Mouse (Mus musculus) kidney, adult 2 months (tissue): ENCODE results near the gene Hoxa1. TPM values are rescaled to one million over a fixed set of nuclear protein-coding genes. Genes with fewer than 3 reads are reported as not detected.

Source experiments
- DNase-seq: peaks from one replicate; pipeline ENCODE4 v3.0.0; 2021
- H3K27ac ChIP-seq: fragments of 200-500 bp; 2 replicates; pipeline ENCODE4 v1.5.1; 2012; ENCODE audit warnings: low read depth, low read length, control low read depth, inconsistent platforms; ENCODE audit not compliant: insufficient read depth
- H3K27me3 ChIP-seq: fragments of 200-500 bp; replicated peaks from 2 replicates; pipeline ENCODE4 v1.6.1; 2012; ENCODE audit warnings: mild to moderate bottlenecking, moderate library complexity, low read length, inconsistent platforms; ENCODE audit not compliant: control insufficient read depth, insufficient read depth
- H3K36me3 ChIP-seq: fragments of 200-500 bp; 2 replicates; pipeline ENCODE4 v1.6.1; 2012; ENCODE audit warnings: mild to moderate bottlenecking, moderate library complexity, low read length, inconsistent platforms; ENCODE audit not compliant: control insufficient read depth, insufficient read depth
- H3K4me1 ChIP-seq: fragments of 200-500 bp; 2 replicates; pipeline ENCODE4 v1.6.1; 2011; ENCODE audit warnings: low read length; ENCODE audit not compliant: control insufficient read depth, insufficient read depth
- H3K4me3 ChIP-seq: fragments of 200-500 bp; 2 replicates; pipeline ENCODE4 v1.5.1; 2011; ENCODE audit warnings: mild to moderate bottlenecking, low read depth, low read length, control low read depth; ENCODE audit not compliant: insufficient read depth
- CTCF ChIP-seq: fragments of 200-500 bp; conservative IDR thresholded peaks from 2 replicates; pipeline ENCODE4 v1.5.1; 2011; ENCODE audit warnings: low read depth, mild to moderate bottlenecking, control low read depth, low read length, moderate library complexity, mixed read lengths; ENCODE audit not compliant: insufficient read depth, insufficient read length
- POLR2A ChIP-seq: fragments of 200-500 bp; IDR thresholded peaks from one replicate; pipeline ENCODE4 v1.6.1; 2011; ENCODE audit warnings: low read depth, low read length, control low read depth
- WGBS: fragments of 180-500 bp; shearing (Covaris S2); methylation state at CpG from one replicate; pipeline ENCODE4 v1.1.7; 2018; 5-methylcytosine and 5-hydroxymethylcytosine counted together
- polyA plus RNA-seq: library from polyadenylated mRNA; depleted of rRNA; stranded (reverse); fragments of >200 nt; gene quantifications from 2 replicates; pipeline ENCODE4 v1.2.3, GENCODE M21; 2012; rRNA removed

Hoxa1 gene
- polyA plus RNA-seq, 1 experiment = 1.3 TPM

DNA sequence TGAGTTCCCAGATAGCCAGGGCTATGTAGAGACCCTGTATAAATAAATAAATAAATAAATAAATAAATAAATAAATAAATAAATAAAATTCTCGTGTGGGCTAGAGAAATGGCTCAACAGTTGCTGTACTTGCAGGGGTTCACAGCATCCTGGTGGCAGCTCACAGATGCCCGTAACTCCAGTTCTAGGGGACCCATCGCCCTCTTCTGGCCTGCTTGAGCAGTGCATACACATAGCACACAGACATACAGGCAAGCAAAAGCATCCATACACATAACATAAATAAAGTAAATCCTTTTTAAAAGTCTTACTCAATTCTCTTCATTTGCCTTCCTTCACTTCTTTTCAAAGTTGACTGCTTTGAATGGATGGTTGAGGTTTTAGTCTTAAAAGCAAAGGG is 50.7 kb downstream of the Hoxa1 start:
- H3K27ac ChIP-seq = no peak overlapping the region
- H3K27me3 ChIP-seq = no peaks in the 10 kb centered on the region
- H3K4me1 ChIP-seq = peaks cover 9% of the 10 kb centered on the region; the same call in 1 of the 2 replicates
- H3K4me3 ChIP-seq = no peak overlapping the region
- no peak for DNase-seq
- TF ChIP-seq CTCF (no peak), POLR2A (no peak)
- H3K36me3 ChIP-seq = no peaks in the 10 kb centered on the region
- 95% methylated on average over 3 of the region's 3 CpGs for WGBS

DNA sequence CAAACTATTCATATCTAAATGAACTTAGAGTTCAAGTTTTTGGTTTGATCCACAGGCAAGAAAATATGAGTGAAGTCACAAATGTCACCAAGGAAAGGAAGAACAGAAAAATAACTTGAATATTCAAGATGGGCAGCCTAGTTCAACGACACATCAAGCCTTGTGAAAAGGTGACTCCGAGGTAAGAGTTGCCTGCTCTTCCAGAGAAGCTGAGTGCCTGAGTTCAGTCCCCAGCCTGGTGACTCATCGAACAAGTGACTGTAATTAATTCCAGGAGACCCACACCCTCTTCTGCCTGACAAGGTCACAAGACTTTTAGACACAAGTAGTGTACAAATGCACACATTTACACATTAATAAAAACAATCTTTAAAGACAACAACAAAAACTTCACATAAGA is 51.4 kb downstream of the Hoxa1 start:
- WGBS = 60% methylated on average over 3 of the region's 3 CpGs
- Histone ChIP-seq H3K4me3 (no peak overlapping the region), H3K4me1 (peaks cover 9% of the 10 kb centered on the region; the same call in 1 of the 2 replicates), H3K27me3 (no peaks in the 10 kb centered on the region), H3K27ac (no peak overlapping the region), H3K36me3 (no peaks in the 10 kb centered on the region)
- TF ChIP-seq CTCF (no peak), POLR2A (no peak)
- no peak for DNase-seq

DNA sequence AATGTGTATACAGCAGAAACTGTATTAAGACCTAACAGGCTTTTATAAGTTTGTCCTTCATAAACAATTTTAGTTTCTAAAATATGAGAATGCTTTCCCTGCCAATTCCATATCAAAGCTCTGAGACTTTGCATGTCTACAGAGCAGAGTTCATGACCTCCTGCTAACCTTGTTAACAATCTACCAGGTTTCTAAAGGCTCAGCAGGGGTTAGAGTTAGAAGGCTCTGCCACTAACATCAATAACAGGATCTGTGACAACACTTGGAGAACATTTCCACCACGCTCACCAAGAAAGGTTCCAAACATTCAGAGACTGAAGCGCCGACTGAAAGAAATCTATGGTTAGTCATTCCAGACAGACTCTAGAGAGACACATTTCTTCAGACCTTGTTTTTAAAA is 51.9 kb downstream of the Hoxa1 start:
- Histone ChIP-seq H3K27ac (no peak overlapping the region), H3K4me1 (peaks cover 9% of the 10 kb centered on the region; the same call in 1 of the 2 replicates), H3K27me3 (no peaks in the 10 kb centered on the region), H3K36me3 (no peaks in the 10 kb centered on the region), H3K4me3 (no peak overlapping the region)
- DNase-seq = peak; percentile 52
- 39% methylated on average over 3 of the region's 3 CpGs for WGBS
- TF ChIP-seq POLR2A = no peak
- no peak for TF ChIP-seq CTCF

Other genes with a start within 250 kb of the Hoxa1 start
- 12.4 and 22.2 TPM in 2 replicates for gene Skap2, start 145.8 kb downstream of the Hoxa1 start, polyA plus RNA-seq
- gene Hoxa2, start 6.5 kb upstream of the Hoxa1 start, polyA plus RNA-seq = 1.3 and 1.6 TPM in 2 replicates
- 0.19 and 0.22 TPM in 2 replicates for gene 5730596B20Rik, start 19.2 kb upstream of the Hoxa1 start, polyA plus RNA-seq
- gene Hoxa4, start 33.4 kb upstream of the Hoxa1 start, polyA plus RNA-seq = 2.8 TPM in 2 replicates
- 6.9 and 8.1 TPM in 2 replicates for gene Hoxa5, start 46.3 kb upstream of the Hoxa1 start, polyA plus RNA-seq
- 2.4 and 3.4 TPM in 2 replicates for gene Hoxa6, start 50.4 kb upstream of the Hoxa1 start, polyA plus RNA-seq
- 7.4 and 7.6 TPM in 2 replicates for gene Hoxa3, start 55.0 kb upstream of the Hoxa1 start, polyA plus RNA-seq
- 0.78 and 2.9 TPM in 2 replicates for gene Gm28308, start 55.0 kb upstream of the Hoxa1 start, polyA plus RNA-seq
- 44.1 and 45.9 TPM in 2 replicates for gene Hoxa7, start 63.5 kb upstream of the Hoxa1 start, polyA plus RNA-seq
- 36.0 and 63.1 TPM in 2 replicates for gene Hoxa9, start 72.8 kb upstream of the Hoxa1 start, polyA plus RNA-seq
- gene Hoxa10, start 82.5 kb upstream of the Hoxa1 start, polyA plus RNA-seq = 34.0 and 34.4 TPM in 2 replicates
- gene Hoxa11, start 87.5 kb upstream of the Hoxa1 start, polyA plus RNA-seq = 3.7 TPM in 2 replicates
- not detected in 2 replicates for gene Hoxa13, start 102.6 kb upstream of the Hoxa1 start, polyA plus RNA-seq
- gene Evx1, start 155.2 kb upstream of the Hoxa1 start, polyA plus RNA-seq = not detected in 2 replicates